Mouse (Mus musculus): Measurements from ENCODE around the gene Tdrd5.
"Not testable (repeated sequence)": the region's sequence is repeated elsewhere in the genome, so short reads cannot be mapped to it uniquely, and the experiment has no call there.

Gene Tdrd5

DNA sequence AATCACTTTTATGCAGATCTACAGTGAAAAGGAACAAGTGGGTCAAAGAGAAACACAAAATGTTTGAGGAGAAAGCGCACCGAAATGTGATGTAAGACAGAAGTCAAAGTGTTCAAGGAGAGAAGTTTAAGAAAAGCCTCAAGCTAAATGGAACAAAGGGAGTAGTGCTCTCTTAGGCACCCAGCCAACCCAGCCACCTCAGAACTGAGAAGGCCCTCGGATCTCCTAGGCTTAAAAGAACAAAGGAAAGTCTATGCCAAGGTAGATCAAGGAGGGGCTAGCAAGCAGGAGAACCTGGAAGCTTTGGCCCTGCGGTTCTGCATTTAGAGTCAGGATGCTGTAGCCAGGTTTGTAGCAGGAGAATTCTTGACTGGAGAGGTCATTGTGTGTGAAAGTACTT lies 48.6 kb downstream of the Tdrd5 start:
- DNase-seq (ENCODE audit: low spot score) = no peak

DNA sequence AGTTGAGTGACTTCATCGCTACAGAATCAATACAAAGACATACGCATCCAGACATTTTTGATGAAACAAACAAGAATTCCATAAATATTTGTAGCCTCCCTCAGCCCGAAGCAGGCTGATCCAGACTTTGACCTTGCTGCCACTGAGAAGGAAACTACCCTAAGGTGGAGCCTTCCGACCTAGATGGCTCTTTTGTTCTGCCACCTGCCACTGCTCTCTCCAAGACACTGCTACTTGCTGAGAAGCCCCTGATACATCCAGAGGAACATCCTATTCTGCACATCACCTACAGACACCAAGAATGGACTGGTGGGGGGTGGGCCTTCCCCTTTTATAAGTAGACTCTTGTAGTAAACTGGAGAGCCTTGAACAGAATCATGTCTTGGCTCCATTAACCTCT lies 52.4 kb downstream of the Tdrd5 start:
- DNase-seq (ENCODE audit: low spot score) = not testable (repeated sequence)

DNA sequence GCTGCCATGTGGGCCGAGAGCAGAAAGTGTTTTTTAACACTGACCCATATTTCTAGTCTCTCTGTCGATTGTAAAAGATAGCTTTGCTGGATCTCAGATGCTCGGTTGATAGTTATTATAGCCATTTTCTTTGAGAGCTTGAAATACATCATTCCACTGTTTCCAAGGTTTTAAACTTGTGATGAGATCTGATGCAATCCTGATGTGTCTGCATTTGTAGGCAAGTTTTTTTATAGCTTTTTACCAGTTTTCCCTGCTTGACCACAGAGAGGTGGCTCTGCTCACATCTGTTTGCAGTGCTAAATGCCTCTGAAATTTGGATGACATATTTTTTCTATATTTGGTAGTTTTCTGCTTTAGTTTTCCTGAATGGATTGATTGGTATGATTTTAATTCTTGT lies 55.6 kb downstream of the Tdrd5 start:
- DNase-seq (ENCODE audit: low spot score) = no peak

DNA sequence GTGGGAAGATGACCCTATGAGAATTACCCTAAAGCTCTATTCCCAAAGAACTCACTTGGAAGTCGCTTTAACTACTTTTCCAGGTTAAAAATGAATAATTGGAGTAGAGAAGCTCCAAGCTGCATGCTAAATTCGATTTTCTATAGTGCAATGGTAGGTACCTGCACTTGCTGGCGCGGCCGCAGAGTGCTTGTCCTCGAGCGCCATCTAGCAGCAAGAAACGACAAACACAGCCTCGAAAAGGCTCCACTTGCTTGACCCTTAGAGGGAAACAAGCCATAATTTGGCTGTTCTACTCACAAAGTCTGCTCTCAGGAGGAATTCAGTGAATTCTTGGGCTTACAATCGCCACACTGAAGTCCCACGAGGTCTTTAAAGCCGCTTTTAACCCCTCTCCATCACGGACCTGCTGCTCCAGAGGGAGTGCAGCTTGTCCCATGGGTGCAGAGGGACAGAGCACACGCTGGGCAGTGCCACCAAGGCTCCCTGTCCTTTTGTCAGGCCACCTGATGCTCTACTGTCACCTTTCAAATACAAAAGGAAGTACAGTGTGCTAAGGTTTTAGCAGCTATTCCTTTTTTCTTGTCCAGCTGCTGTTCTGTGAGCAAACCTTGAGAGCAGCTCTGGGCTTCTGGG lies 61.6 kb downstream of the Tdrd5 start:
- DNase-seq (ENCODE audit: low spot score) = peak; percentile 58

DNA sequence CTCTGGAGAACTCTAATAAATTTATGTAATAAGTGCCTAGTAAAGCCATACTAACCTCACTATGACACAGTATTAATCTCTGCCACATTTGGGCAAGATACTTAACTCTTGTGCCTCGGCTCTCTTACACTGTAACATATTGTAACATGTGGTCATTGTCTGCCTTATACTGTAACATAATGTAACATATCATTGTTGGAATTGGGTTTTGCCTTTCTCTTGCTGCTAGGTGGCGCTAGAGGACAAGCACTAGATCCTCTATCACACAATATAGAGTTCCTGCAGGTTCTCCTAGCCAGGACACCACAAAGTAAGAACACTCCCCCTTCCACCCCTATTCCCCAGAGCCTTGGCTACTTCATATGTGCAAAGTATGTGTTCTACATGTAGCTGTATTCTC lies 62.4 kb downstream of the Tdrd5 start:
- peak; percentile 19 for DNase-seq (ENCODE audit: low spot score)

DNA sequence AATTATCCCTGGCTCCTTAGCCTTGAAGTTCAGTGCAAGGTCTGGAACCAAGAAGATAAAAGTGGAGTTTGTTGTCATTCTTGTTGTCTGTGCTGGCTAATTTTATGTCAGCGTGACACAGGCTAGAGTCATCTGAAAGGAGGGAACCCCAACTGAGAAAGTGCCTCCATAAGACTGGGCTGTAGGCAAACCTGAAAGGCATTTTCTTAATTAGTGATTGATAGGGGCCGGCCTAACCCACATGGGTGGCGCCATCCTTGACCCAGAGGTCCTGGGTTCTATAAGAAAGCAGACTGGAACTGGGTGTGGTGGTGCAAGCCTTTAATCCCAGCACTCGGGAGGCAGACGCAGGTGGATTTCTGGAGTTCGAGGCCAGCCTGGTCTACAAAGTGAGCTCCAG lies 72.3 kb downstream of the Tdrd5 start:
- DNase-seq (ENCODE audit: low spot score) = no peak

DNA sequence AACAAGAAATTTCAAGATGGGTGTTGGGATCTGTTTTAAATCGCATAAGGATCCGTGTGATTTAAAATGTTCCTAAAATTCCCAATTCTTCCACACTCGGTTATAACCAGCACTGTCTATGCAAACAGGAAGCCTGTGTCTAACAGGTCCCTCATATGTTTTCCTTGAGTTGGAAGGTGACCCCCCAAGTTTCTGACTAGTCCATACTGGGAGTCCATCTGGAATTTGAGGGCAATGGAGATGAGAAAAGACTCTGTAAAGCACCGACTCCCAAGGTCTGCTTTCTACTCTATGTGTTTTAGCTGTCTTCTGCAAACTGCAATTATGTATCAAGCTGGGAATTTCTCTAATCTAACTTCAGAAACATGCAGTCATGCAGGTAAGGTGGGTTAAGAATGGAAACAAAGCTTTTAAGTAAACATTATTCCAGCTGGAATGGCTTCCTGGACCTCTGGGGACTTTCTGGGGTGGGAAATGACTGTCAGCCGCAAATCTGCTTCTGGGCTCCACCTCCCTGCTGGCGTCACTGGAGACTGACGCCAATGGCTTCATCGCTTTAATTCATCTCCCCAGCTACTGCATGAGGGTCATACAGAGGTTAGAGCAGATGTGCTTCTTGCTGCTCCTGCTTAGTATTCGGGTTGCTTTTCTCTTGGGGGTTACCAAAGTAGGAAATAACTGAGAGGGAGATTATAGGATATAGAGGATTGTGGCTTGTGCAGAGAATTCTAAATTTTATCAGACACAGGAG lies 73.0 kb downstream of the Tdrd5 start:
- DNase-seq (ENCODE audit: low spot score) = no peak

DNA sequence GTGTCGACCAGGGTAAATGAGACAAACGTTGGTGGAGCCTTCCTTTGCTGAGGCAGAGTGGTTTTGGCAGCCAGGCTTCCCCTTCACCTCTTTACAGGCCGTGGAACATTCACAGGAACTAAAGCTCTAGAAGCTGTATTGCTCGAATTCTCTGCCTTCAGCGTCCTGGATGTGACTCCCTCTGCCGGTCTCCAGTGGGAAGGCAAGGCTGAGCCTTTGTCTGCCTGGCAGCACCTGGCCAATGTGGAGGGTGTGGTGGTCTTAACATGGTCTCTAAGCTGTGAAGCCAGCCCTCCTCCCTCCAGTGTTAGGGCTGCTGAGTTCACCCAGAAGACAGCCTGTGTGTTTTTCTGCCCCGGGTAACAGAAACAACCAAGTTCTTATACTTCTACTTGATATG lies 74.0 kb downstream of the Tdrd5 start:
- peak; percentile 36 for DNase-seq (ENCODE audit: low spot score)

DNA sequence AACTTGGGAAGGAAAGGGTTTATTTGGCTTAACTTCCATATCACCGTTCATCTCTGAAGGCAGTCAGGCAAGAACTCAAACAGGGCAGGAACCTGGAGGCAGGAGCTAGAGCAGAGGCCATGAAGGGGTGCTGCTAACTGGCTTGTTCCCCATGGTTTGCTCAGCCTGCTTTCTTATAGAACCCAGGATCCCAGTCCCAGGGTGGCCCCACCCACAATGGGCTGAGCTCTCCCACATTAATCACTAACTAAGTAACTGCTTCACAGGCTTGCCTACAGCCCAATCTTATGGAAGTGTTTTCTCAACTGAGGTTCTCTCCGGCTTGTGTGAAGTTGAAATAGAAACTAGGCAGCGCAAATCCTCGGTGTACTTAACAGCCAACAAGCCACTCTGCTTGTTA lies 74.7 kb downstream of the Tdrd5 start:
- DNase-seq (ENCODE audit: low spot score) = no peak

DNA sequence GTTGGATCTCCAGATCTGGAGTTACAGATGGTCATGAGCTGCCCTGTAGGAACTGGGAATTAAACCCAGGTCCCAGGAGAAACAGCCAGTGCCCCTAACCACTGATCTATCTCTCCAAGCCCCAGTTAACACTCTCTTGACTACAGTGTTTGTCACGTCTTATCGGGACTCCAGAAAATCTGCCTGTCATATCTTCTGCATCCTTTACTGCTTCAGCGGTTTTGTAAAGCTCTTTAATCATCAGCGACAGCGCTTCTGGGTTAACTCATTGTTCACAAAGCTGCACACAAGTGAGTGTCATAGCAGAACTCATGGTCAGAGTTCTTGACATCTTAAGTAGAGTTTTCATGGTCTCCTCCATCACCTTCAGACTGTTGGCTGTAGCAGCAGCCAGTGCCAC lies 76.6 kb downstream of the Tdrd5 start:
- no peak for DNase-seq (ENCODE audit: low spot score)

DNA sequence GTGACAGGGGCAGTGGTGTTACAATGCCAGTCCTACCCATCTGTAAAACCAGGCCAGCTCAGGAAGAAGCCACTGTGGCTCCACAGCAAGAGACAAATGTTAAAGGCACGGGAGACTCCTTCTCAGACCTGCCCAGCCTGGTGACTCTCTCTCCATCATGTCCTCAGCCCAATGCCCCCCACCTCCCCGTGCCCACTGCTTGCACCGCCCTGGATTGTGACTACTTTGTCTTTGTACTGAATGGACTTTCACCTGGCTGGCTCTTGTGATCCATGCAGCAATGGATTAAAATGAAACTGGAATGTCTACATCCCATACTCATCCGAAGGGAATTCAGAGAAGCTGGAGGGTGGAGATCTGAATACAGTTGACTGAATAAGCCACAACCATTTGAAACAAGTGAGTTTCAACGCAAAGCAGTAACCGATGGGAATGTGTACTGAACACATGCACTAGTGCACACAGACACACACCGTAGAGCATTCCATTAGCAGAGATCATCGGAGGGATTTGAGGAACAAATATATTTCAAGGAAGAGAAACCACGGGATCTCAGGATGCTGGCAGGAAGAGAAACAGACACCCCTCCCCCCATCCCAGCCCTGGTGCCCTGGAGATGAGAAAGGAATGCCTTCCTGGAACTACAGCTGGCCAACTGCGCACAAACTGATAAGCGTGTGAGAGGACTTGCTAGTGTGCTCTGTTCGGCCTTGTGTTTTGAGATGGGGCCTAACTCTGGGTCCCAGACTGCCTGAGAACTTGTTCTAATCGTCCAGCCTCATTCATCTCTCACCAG lies 81.1 kb downstream of the Tdrd5 start:
- DNase-seq (ENCODE audit: low spot score) = no peak

DNA sequence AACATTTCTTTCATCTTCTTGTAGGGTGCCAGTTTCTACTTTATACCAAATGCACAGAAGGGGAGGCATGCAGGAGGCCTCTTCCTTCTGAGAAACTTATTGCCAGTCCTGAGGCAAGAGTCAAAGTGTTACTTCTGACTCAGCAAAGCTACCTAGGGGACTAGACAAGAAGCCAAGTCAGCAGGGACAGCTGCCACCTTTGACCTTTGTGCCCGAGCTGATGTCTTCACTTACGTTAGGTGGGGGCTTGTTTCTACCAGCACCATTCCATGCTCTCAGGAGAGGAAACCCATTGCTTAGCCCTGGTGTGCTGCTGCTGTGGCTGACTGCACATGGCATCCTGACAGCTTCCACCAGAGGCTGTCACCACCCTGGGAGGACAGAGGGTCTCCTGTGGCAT lies 82.1 kb downstream of the Tdrd5 start:
- DNase-seq (ENCODE audit: low spot score) = no peak

DNA sequence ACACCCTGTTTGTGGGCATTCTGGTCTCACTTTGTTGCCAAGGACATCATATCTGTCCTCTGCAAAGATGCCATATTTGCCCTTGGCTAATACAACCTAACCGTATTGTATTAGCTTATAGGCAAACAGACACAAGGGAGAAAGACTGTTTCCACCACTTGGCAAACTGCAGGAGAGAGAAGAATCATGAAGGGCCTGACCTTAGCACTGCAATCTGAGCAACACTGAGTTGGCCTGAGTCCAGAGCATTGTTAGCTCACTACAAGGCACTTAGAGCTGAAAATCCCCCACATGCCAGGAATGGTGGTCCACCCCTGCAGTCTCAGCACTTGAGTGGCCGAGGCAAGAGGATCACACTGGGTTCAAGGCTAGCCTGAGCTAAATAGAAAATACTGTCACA lies 84.9 kb downstream of the Tdrd5 start:
- no peak for DNase-seq (ENCODE audit: low spot score)

DNA sequence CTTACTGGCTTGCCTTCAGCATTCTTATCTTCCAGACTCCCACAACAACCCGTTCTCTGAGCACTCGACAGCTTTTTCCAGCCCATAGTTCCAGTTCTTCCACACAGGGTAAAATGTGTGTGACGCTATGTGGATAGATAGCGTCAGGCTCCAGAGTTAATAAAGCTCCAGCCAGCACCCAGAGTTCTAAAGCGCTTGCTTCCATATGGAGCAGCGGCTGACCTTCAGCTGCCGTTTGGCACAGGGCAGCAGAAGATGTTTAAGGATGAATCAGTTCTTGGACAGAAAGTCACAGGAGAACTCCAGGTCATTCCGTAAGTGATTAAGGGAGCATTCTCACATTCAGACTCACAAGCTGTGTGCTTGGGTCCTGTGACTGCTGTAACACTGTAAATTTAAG lies 85.5 kb downstream of the Tdrd5 start:
- DNase-seq (ENCODE audit: low spot score) = no peak

DNA sequence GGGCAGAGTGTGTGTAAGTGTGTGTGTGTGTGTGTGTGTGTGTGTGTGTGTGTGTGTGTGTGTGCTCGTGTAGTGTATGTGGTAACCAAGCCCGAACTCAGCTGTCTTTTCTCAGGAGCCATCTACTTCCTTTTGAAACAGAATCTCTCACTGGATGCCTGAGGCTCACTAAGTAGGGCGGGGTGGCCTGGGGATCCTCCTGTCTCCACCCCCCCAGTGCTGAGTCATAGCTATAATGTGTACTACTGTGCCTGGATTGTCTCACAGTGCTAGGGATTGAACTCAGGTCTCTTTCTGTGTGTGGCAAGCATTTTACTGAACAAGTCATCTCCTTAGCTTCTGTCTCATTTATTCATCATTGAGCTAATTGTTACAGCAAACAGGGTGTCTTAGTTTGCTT lies 86.1 kb downstream of the Tdrd5 start:
- peak; percentile 57 for DNase-seq (ENCODE audit: low spot score)

DNA sequence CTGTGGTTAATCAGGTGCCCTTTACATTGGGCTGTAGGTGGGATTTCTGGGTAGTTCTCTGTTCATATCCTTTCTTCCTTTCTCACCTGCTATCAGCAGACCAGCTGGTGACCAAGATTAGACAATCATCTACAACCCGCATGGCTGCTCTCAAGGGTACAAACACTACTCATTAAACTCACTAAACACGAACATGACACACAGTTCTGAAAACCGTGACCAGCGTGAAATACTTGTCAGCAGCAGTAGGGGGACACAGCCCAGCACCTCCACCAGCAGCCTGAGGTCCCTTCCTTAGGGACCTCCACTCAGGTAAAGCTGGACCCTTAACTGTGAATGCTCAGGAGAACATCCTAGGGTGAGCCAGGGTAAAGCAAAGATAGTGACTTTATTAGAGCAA lies 87.2 kb downstream of the Tdrd5 start:
- no peak for DNase-seq (ENCODE audit: low spot score)

DNA sequence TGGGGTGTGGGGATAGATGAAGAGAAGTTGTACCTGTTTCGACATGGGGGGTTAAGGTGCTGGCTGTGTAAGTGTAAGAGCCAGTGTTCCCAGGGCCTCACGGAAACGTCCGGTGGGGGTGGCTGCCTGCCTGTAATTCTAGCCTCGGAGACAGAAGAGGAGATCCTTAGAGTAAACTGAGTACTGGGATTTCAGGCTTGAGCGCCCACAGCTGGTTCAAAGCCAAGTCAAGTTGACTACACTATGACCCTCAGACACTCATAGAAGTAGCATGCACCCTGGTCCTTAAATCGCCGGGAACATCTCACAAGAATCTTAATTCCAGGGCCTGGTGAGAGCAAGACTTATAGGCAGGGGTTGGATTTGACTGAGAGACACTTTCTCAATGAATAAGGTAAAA lies 88.8 kb downstream of the Tdrd5 start:
- no peak for DNase-seq (ENCODE audit: low spot score)

DNA sequence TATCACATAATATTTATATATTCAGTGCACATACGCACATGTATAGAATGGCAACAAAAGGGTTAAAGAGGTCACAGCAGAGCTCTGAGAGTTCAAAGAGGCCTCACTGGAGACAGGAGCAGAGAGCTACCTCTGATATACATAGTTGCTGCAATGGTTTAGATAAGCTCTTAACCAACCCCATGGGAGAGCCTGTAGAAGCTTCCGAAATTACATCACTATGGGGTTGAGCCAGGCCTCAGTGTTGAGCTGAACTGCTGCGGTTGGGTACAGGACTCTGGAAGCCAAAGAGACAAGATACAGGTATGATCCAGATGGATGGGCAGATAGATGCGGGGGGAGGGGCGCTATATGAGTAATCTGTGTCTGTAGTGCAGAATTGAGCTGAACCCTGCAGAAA lies 90.5 kb downstream of the Tdrd5 start:
- no peak for DNase-seq (ENCODE audit: low spot score)

DNA sequence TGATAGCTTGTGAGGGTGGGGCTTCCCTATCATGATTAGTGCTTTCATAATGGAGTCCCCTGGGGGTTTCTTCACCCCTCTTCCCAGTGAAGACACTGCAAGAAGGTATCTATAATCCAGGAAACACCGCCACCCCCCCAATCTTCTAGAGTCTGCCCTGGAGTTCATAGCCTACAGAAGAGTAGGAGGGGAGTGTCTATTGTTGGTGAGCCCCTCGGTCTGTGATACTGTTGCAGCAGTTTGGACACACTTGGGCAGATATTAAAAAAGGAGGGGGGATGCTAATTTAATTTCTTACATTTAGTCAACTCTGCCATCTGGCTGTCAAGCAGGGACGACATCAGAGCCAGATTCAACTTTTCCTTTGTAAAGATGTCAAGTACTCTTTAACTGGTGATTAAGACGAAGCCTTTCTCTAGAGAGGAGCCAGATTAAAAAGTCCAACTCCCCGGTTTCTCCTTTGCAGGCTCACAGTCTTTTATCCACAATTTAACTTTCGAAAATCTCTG lies 91.6 kb downstream of the Tdrd5 start:
- no peak for DNase-seq (ENCODE audit: low spot score)
